Mouse (Mus musculus): ENCODE measurements around the gene Lamb2. TPM values are rescaled to one million over a fixed set of nuclear protein-coding genes. Genes with fewer than 3 reads are reported as not detected.

Gene Lamb2
- polyA plus RNA-seq, 1 experiment from 2014 or later: 37.9 TPM

- Histone ChIP-seq H3K27ac (no peak overlapping the region), H3K9ac (no peak overlapping the region), H3K27me3 (0 out of 2 replicates have a peak, but pooled peaks cover 8% of the 10 kb centered on the region), H3K4me2 (no peak overlapping the region), H3K9me3 (no peaks in the 10 kb centered on the region), H3K36me3 (replicated peaks) (peaks cover 41% of the 10 kb centered on the region), H3K4me3 (replicated peaks) (no peak overlapping the region), H3K4me1 (peaks cover 13% of the 10 kb centered on the region)
- 96% methylated on average over 9 of the region's 9 CpGs for WGBS
- no peak for ATAC-seq (ENCODE audit: low FRiP score)
Measured at GRCm38 (mm10) chr9:108463713-108464112, 15.8 kb upstream of the Lamb2 start.

GRCm38 (mm10) chr9:108466219-108466618, 13.3 kb upstream of the Lamb2 start:
- no peak overlapping the region for H3K4me2 ChIP-seq

GRCm38 (mm10) chr9:108469430-108469829, 10.1 kb upstream of the Lamb2 start:
- Histone ChIP-seq H3K4me1 (no peaks in the 10 kb centered on the region), H3K9ac (no peak overlapping the region), H3K27me3 (no peaks in the 10 kb centered on the region), H3K9me3 (no peaks in the 10 kb centered on the region), H3K27ac (no peak overlapping the region), H3K4me2 (no peak overlapping the region), H3K36me3 (replicated peaks) (peaks cover 24% of the 10 kb centered on the region), H3K4me3 (replicated peaks) (no peak overlapping the region)
- ATAC-seq (ENCODE audit: low FRiP score): no peak
- whole genome bisulfite sequencing: 83% methylated on average over 5 of the region's 5 CpGs

More at GRCm38 (mm10) chr9:108466219-108466618, 13.3 kb upstream of the Lamb2 start:
- Histone ChIP-seq H3K36me3 (replicated peaks) (peaks cover 41% of the 10 kb centered on the region), H3K9ac (no peak overlapping the region), H3K4me3 (replicated peaks) (no peak overlapping the region), H3K27me3 (no peaks in the 10 kb centered on the region), H3K27ac (no peak overlapping the region), H3K9me3 (no peaks in the 10 kb centered on the region), H3K4me1 (peaks cover 10% of the 10 kb centered on the region)
- ATAC-seq (ENCODE audit: low FRiP score): no peak
- 93% methylated on average over 2 of the region's 2 CpGs for WGBS

- ATAC-seq (ENCODE audit: low FRiP score): no peak
- no peaks in the 10 kb centered on the region for H3K27me3 ChIP-seq
- peaks cover 22% of the 10 kb centered on the region for H3K36me3 ChIP-seq (replicated peaks)
- H3K9me3 ChIP-seq: no peaks in the 10 kb centered on the region
- H3K4me1 ChIP-seq: no peaks in the 10 kb centered on the region
- no peak overlapping the region for H3K4me3 ChIP-seq (replicated peaks)
- H3K27ac ChIP-seq: no peak overlapping the region
- no peak overlapping the region for H3K9ac ChIP-seq
- WGBS: 83% methylated on average over 4 of the region's 4 CpGs
- no peak overlapping the region for H3K4me2 ChIP-seq
Measured at GRCm38 (mm10) chr9:108469845-108470244, 9.7 kb upstream of the Lamb2 start.

- Histone ChIP-seq H3K4me1 (peaks cover 11% of the 10 kb centered on the region), H3K4me3 (replicated peaks) (no peak overlapping the region), H3K36me3 (replicated peaks) (no peaks in the 10 kb centered on the region), H3K9ac (no peak overlapping the region), H3K27me3 (no peaks in the 10 kb centered on the region), H3K4me2 (no peak overlapping the region), H3K9me3 (no peaks in the 10 kb centered on the region), H3K27ac (no peak overlapping the region)
- 53% methylated on average over 1 of the region's 1 CpGs for WGBS
- no peak for ATAC-seq (ENCODE audit: low FRiP score)
Measured at GRCm38 (mm10) chr9:108474528-108474927, 5.0 kb upstream of the Lamb2 start.

GRCm38 (mm10) chr9:108478638-108479156, 839 bp upstream of the Lamb2 start:
- Histone ChIP-seq H3K4me1 (peaks cover 26% of the 10 kb centered on the region), H3K36me3 (replicated peaks) (peaks cover 12% of the 10 kb centered on the region), H3K27me3 (no peaks in the 10 kb centered on the region), H3K9ac (peak overlapping the region; percentile 47), H3K4me3 (replicated peaks) (peak overlapping the region; percentile 46), H3K4me2 (peak overlapping the region; percentile 68), H3K9me3 (no peaks in the 10 kb centered on the region), H3K27ac (peak overlapping the region; percentile 77)
- ATAC-seq (ENCODE audit: low FRiP score): peak; percentile 76
- 1% methylated on average over 20 of the region's 20 CpGs for WGBS

GRCm38 (mm10) chr9:108479241-108479640, 295 bp upstream of the Lamb2 start:
- peak overlapping the region; percentile 46 for H3K4me3 ChIP-seq (replicated peaks)
- no peak; the same call in 1 of the 2 replicates for ATAC-seq (ENCODE audit: low FRiP score)
- 30% methylated on average over 11 of the region's 11 CpGs for WGBS
- H3K27me3 ChIP-seq: no peaks in the 10 kb centered on the region
- H3K4me2 ChIP-seq: peak overlapping the region; percentile 68
- H3K9ac ChIP-seq: no peak overlapping the region; the same call in 1 of the 2 replicates
- no peaks in the 10 kb centered on the region for H3K9me3 ChIP-seq
- peaks cover 26% of the 10 kb centered on the region for H3K4me1 ChIP-seq
- peaks cover 17% of the 10 kb centered on the region for H3K36me3 ChIP-seq (replicated peaks)
- peak overlapping the region; percentile 77 for H3K27ac ChIP-seq

GRCm38 (mm10) chr9:108480813-108481519, 1.4 kb downstream of the Lamb2 start:
- Histone ChIP-seq H3K36me3 (replicated peaks) (peaks cover 29% of the 10 kb centered on the region), H3K9ac (peak overlapping the region; percentile 25; the same call in 1 of the 2 replicates), H3K4me1 (peaks cover 26% of the 10 kb centered on the region), H3K27me3 (no peaks in the 10 kb centered on the region), H3K4me3 (replicated peaks) (no peak overlapping the region), H3K9me3 (no peaks in the 10 kb centered on the region), H3K4me2 (0 out of 2 replicates have a peak overlapping the region, but pooled peaks have one; percentile 68), H3K27ac (no peak overlapping the region)
- WGBS: 93% methylated on average over 28 of the region's 28 CpGs
- ATAC-seq (ENCODE audit: low FRiP score): no peak

- WGBS: 93% methylated on average over 19 of the region's 19 CpGs
- no peak overlapping the region for H3K27ac ChIP-seq
- H3K4me2 ChIP-seq: no peak overlapping the region
- H3K9me3 ChIP-seq: no peaks in the 10 kb centered on the region
- no peak overlapping the region for H3K9ac ChIP-seq
- no peaks in the 10 kb centered on the region for H3K27me3 ChIP-seq
- H3K4me3 ChIP-seq (replicated peaks): no peak overlapping the region
- H3K36me3 ChIP-seq (replicated peaks): peaks cover 36% of the 10 kb centered on the region
- peaks cover 26% of the 10 kb centered on the region for H3K4me1 ChIP-seq
- no peak for ATAC-seq (ENCODE audit: low FRiP score)
Measured at GRCm38 (mm10) chr9:108481520-108482210, 2.1 kb downstream of the Lamb2 start.

GRCm38 (mm10) chr9:108483051-108483790, 3.7 kb downstream of the Lamb2 start:
- ATAC-seq (ENCODE audit: low FRiP score): no peak

GRCm38 (mm10) chr9:108484021-108484420, 4.5 kb downstream of the Lamb2 start:
- Histone ChIP-seq H3K4me2 (no peak overlapping the region), H3K27me3 (no peaks in the 10 kb centered on the region), H3K4me3 (replicated peaks) (no peak overlapping the region), H3K27ac (no peak overlapping the region), H3K9ac (no peak overlapping the region), H3K9me3 (no peaks in the 10 kb centered on the region), H3K36me3 (replicated peaks) (peaks cover 58% of the 10 kb centered on the region), H3K4me1 (peaks cover 20% of the 10 kb centered on the region)
- WGBS: 95% methylated on average over 15 of the region's 15 CpGs
- ATAC-seq (ENCODE audit: low FRiP score): no peak

More at GRCm38 (mm10) chr9:108483051-108483790, 3.7 kb downstream of the Lamb2 start:
- Histone ChIP-seq H3K27me3 (no peaks in the 10 kb centered on the region), H3K4me3 (replicated peaks) (no peak overlapping the region), H3K36me3 (replicated peaks) (peaks cover 50% of the 10 kb centered on the region), H3K4me1 (peaks cover 26% of the 10 kb centered on the region), H3K9me3 (no peaks in the 10 kb centered on the region), H3K27ac (no peak overlapping the region), H3K4me2 (no peak overlapping the region), H3K9ac (no peak overlapping the region)
- 91% methylated on average over 18 of the region's 18 CpGs for WGBS

- H3K4me1 ChIP-seq: peaks cover 14% of the 10 kb centered on the region
- peaks cover 66% of the 10 kb centered on the region for H3K36me3 ChIP-seq (replicated peaks)
- no peak overlapping the region for H3K4me3 ChIP-seq (replicated peaks)
- WGBS: 95% methylated on average over 19 of the region's 19 CpGs
- no peak overlapping the region for H3K27ac ChIP-seq
- no peaks in the 10 kb centered on the region for H3K27me3 ChIP-seq
- no peaks in the 10 kb centered on the region for H3K9me3 ChIP-seq
- H3K9ac ChIP-seq: no peak overlapping the region
- no peak overlapping the region for H3K4me2 ChIP-seq
- ATAC-seq (ENCODE audit: low FRiP score): no peak
Measured at GRCm38 (mm10) chr9:108485301-108485875, 5.9 kb downstream of the Lamb2 start.
